ENCODE assay signal across 13 mouse cellular contexts in genomic region chr9:31980459-31980858, GRCm38 (mm10).
"Had no signal": no experiment of that assay in that cellular context is flagged by ENCODE, and none has a peak within 500 bp of the region (broad histone marks: within the 10 kb centered on the region; RNA-seq: fewer than 3 reads in every experiment).

No protein-coding gene starts in this region.

- H3K36me3 ChIP-seq: limb, embryonic 10.5 days; liver, embryonic 13.5 days; lung, embryonic 15.5 days; midbrain, embryonic 15.5 days; neural tube, embryonic 12.5 days had no signal

- H3K4me1 ChIP-seq: limb, embryonic 10.5 days; liver, embryonic 13.5 days; megakaryocyte, embryonic 14.5 days; midbrain, embryonic 15.5 days; neural tube, embryonic 12.5 days had no signal

- H3K4me3 ChIP-seq: limb, embryonic 10.5 days; liver, embryonic 13.5 days; lung, embryonic 15.5 days; megakaryocyte, embryonic 14.5 days; midbrain, embryonic 15.5 days; neural tube, embryonic 12.5 days had no signal

- H3K27ac ChIP-seq: kidney, postnatal 0 days; limb, embryonic 10.5 days; liver, embryonic 13.5 days; lung, embryonic 15.5 days; macrophage; midbrain, embryonic 15.5 days; neural tube, embryonic 12.5 days; stomach, postnatal 0 days had no signal

- ATAC-seq: liver, postnatal 0 days; midbrain, embryonic 15.5 days had no signal

- H3K27me3 ChIP-seq: liver, embryonic 13.5 days; lung, embryonic 15.5 days; megakaryocyte, embryonic 14.5 days; midbrain, embryonic 15.5 days; neural tube, embryonic 12.5 days had no signal

- DNase-seq: liver, embryonic 13.5 days; liver, postnatal 0 days; lung, postnatal 14 days; thymus, postnatal 14 days had no signal

- H3K4me2 ChIP-seq: liver, embryonic 13.5 days; lung, embryonic 15.5 days; midbrain, embryonic 11.5 days; midbrain, embryonic 15.5 days; neural tube, embryonic 12.5 days had no signal

- H3K9me3 ChIP-seq: limb, embryonic 10.5 days; liver, embryonic 13.5 days; lung, embryonic 15.5 days had no signal

- H3K9ac ChIP-seq: liver, embryonic 13.5 days; liver, postnatal 0 days; lung, embryonic 15.5 days; midbrain, embryonic 15.5 days; neural tube, embryonic 12.5 days had no signal
